Mouse (Mus musculus) heart, postnatal 14 days (tissue): ENCODE measurements around the gene Yy1. TPM values are rescaled to one million over a fixed set of nuclear protein-coding genes. Genes with fewer than 3 reads are reported as not detected.

Experiments
- DNase-seq, 2 experiments: peaks; one replicate each; pipeline ENCODE4 v3.0.0; 2021 to 2022
- intact Hi-C: fragments of 180-260 bp; cut with DNase I; formaldehyde crosslinking; loops from one replicate; pipeline ENCODE4 v1.15.1; 2025
- microRNA-seq, 2 experiments: library from miRNA; unstranded; fragments of <30 nt; microRNA quantifications; one replicate each; pipeline ENCODE4 v1.2.0; 2021 to 2022
- total RNA-seq, 2 experiments: library from RNA; stranded (reverse); gene quantifications; 2 replicates each; pipeline ENCODE4 v1.2.3; 2021

Gene Yy1
- total RNA-seq, 2 experiments from 2014 or later, result 39.3 to 41.4 TPM

DNA sequence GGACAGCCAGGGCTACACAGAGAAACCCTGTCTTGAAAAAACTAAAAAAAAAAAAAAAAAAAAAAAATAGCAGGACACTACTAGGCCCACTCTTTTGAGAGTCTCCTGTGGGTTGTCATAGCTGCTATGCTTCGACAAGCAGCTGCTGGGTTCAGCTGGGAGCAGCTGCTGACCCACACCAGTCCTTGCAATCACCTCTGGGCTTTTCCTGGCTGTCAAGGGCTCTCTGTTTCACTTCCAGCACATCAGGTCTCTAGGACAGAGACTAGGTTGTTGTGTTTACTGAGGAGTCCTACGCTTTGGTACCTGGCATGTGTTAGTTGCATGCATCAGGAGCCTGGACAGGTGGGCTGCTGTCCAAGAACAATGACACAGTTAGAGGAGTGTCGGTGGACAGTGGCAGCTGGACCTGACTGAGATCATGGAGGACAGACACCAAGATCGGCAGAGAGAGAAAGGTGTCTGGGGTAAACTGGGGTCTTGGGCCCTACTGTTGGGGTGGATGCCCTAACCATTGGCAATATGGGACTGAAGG is 56.8 kb downstream of the Yy1 start:
- peak in 1 of 2 experiments; percentile 26 for DNase-seq
- intact Hi-C loops, result no loop called here

DNA sequence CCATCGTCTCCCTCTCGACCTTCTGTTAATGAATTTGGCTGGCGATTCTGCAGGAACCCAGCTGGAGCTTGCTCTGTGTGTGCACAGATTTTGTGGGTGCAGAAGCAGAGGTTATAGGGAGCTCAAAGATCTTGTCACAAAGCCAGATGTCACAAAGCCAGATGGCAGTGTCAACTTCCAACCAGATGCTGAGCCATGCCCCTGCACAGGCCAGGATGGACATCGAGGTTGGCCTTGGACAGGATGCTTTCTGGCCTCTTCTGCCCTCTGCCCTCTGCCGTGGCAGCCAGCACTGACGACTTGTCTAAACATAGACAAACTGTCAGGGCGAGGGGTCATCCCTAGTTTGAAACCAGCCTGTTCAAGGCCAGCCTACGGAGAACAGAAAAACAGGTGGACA is 57.4 kb downstream of the Yy1 start:
- DNase-seq, result peak in 1 of 2 experiments; percentile 29
- intact Hi-C loops, result no loop called here

GRCm38 (mm10) chr12:108850886-108851285 is 58.1 kb downstream of the Yy1 start:
- DNase-seq, result no peak
- intact Hi-C loops, result no loop called here

DNA sequence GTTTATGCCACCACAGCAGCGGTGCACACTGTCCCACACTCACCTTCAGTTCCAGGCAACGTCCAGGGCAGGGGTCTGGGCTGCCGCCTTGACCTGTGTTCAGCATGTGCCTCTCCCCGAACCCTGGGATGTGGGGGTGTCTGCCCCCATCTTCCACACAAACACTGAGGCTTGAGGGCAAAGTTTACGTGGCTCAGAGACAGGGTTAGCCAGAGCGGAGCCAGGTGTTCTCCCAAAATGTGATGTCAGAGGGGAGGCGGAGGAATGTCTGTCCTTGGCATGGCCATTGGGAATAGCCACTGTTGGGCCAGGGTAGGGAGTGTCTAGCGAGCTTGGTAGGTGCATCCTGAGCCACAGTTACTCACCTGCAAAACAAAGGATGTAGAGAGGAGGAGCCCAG is 60.0 kb downstream of the Yy1 start:
- no peak for DNase-seq

GRCm38 (mm10) chr12:108855081-108855480 is 62.3 kb downstream of the Yy1 start:
- DNase-seq, result no peak
- intact Hi-C loops, result no loop called here

More for the DNA sequence above, 60.0 kb downstream of the Yy1 start:
- intact Hi-C loops, result no loop called here

- intact Hi-C loops, result no loop called here
- DNase-seq, result no peak
Measured at GRCm38 (mm10) chr12:108856186-108856585, 63.4 kb downstream of the Yy1 start.

- no peak for DNase-seq
- intact Hi-C loops, result no loop called here
Measured at GRCm38 (mm10) chr12:108857109-108857508, 64.3 kb downstream of the Yy1 start.

- intact Hi-C loops, result no loop called here
- peak; percentile 42 to 49 for DNase-seq
Measured at GRCm38 (mm10) chr12:108857589-108858184, 64.9 kb downstream of the Yy1 start.

DNA sequence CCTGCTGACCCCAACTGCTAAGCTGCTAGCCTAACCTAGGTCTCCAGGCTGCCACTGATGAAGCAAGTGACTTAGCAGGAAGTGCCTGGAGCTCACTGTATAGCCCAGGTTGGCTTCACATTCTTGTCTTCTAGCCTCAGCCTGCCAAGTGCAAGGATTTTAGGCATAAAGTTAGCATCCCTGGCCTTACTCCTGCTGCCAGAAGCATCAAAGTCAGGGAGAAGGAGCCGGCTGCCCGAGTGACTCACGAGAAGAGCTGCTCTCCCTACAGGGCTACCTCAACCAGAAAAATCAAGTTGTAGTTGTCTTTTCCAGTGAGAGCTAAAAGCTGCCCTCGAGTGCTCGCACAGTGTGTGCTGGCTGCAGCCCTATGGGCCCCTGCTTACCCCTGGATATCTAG is 65.7 kb downstream of the Yy1 start:
- intact Hi-C loops, result no loop called here
- no peak for DNase-seq

GRCm38 (mm10) chr12:108865007-108865494 is 72.3 kb downstream of the Yy1 start:
- intact Hi-C loops, result no loop called here
- no peak for DNase-seq

- intact Hi-C loops, result no loop called here
- no peak for DNase-seq
Measured at GRCm38 (mm10) chr12:108869575-108869974, 76.8 kb downstream of the Yy1 start.

Small RNA genes within 50 kb of the gene (microRNA-seq; reads per million reads assigned to microRNA genes)
- 87.7 to 94.1 reads per million in 2 experiments for gene Mir345

Other genes with a start within 250 kb of the Yy1 start
- gene Evl, start 238.3 kb upstream of the Yy1 start, total RNA-seq, result 10 to 100 TPM; 76.2 to 76.8 TPM
- under 1 TPM; 0.27 to 0.81 TPM for gene Degs2, start 90.7 kb upstream of the Yy1 start, total RNA-seq
- gene Slc25a29, start 42.9 kb downstream of the Yy1 start, total RNA-seq, result 1 to 10 TPM; 5.7 to 6.0 TPM
- 1 to 10 TPM; 5.1 to 7.9 TPM for gene Slc25a47, start 43.1 kb downstream of the Yy1 start, total RNA-seq
- 1 to 10 TPM; 4.7 to 6.5 TPM for gene Wdr25, start 100.7 kb downstream of the Yy1 start, total RNA-seq
- gene Wars, start 101.2 kb downstream of the Yy1 start, total RNA-seq, result 10 to 100 TPM; 32.2 to 36.7 TPM